Mouse (Mus musculus): ENCODE measurements around the gene Tcn2. TPM values are rescaled to one million over a fixed set of nuclear protein-coding genes. Genes with fewer than 3 reads are reported as not detected.
"Not testable (repeated sequence)": the region's sequence is repeated elsewhere in the genome, so short reads cannot be mapped to it uniquely, and the experiment has no call there.

The Tcn2 gene
- total RNA-seq (2015; ENCODE audit: low replicate concordance) (33.4 and 50.3 TPM in 2 replicates), total RNA-seq (2017; ENCODE audit: low replicate concordance) (12.0 and 20.8 TPM in 2 replicates)

DNA sequence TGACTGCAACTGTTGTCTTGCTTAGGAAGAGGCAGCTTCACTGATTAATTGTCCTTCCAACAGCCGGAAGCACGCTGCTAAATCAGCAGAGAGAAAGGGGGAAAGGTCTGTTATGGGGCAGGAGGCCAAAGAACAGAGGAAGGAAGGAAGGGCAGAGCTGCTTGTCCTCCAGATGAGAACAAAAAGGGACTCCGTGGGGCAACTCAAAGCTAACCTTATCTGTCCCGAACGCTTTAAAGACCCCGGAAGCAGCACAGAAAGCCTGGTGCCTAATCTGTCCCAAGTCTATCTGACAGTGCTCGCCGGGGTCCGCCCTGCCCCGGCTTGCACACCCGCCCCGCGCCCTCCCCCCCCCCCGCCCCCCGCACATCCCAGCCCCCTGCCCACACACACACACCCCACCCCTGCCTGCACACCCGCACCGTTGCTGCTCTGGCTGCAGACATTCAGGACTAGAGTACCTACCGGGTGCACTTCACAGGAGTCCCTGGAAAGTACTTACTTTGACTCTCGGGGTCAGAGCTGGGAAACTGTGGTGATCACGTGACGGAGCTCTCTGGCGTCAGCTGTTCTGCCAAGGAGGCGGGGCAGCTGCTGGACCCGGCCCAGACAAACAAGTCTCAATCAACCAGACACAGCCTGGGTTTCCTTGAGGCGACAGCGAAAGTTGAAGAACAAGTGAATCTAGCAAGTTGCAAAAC, at the start of gene Tcn2:
Gene Tcn2, minus strand, starts transcription at position 649 of the 701 bp plus-strand sequence.
- ATAC-seq (replicated peaks; ENCODE audit: low FRiP score, poor library complexity, severe bottlenecking), result peak; percentile 54

DNA sequence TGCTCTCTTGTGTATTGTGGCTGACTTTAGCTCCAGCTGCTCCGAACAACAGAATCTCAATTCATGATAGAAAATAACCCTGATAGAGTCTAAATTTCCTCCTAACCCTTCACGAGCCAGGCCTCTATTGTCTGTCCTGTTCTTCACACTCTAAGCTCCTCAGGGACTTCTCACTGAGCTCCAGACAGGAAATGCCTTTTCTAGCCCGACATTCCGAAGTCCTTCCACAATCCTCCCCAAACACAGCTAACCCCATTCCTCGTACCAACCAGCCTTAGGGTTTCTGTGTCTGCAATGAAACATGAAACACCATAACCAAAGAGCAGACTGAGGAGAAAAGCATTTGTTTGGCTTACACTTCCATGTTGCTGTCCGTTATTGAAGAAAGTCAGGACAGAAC, 49.6 kb upstream of the Tcn2 start:
- no peak for ATAC-seq (replicated peaks; ENCODE audit: low FRiP score, poor library complexity, severe bottlenecking)

- no peak for ATAC-seq (replicated peaks; ENCODE audit: low FRiP score, poor library complexity, severe bottlenecking)
Measured at GRCm38 (mm10) chr11:3978421-3978820, 46.5 kb upstream of the Tcn2 start.

DNA sequence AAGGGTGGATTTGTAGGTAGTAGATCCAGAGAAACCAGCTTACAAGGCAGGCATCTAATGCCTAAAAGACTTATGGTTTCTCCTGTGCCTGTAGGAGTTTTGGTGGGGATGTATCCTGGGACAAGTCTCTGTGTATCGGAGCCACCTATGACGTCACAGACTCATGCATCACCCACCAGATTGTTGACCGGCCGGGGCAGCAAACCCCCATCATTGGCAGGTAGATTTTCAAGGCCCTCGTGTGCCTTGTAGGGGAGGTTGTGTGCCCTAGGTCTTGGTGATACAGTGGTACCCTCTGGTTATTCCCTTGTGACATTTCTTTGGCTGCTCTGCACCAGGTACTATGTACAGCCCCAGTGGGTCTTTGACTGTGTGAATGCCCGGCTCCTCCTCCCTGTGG, 44.7 kb upstream of the Tcn2 start, which contains the start of gene 4930556J24Rik:
Gene 4930556J24Rik, minus strand, starts transcription at position 101 of the 400 bp plus-strand sequence.
- no peak for ATAC-seq (replicated peaks; ENCODE audit: low FRiP score, poor library complexity, severe bottlenecking)

DNA sequence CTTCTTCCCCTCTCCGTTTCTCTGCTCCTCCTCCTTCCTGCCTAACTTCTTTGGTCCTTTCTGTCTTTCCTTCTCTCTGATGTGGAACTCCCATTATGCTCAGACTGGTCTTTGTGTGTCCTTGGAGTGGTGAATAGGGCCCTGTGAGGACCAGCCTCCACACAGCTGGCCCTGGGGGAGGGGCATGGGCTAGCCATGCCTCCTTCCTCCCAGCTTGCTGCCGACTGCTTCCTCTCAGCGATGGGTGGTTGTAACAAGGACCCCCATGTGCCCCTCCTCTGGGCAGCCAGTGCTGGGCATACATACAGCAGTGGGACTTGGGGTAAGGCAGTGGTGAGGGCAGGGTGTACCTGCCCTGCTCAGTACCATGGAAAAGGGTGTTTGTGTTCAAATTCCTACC, 42.4 kb upstream of the Tcn2 start:
- ATAC-seq (replicated peaks; ENCODE audit: low FRiP score, poor library complexity, severe bottlenecking), result no peak

GRCm38 (mm10) chr11:3973081-3973480, 41.1 kb upstream of the Tcn2 start:
- ATAC-seq (replicated peaks; ENCODE audit: low FRiP score, poor library complexity, severe bottlenecking), result no peak

- ATAC-seq (replicated peaks; ENCODE audit: low FRiP score, poor library complexity, severe bottlenecking), result no peak
Measured at GRCm38 (mm10) chr11:3970361-3970760, 38.4 kb upstream of the Tcn2 start.

- ATAC-seq (replicated peaks; ENCODE audit: low FRiP score, poor library complexity, severe bottlenecking), result no peak
Measured at GRCm38 (mm10) chr11:3969837-3970236, 37.9 kb upstream of the Tcn2 start.

GRCm38 (mm10) chr11:3964416-3965172, 32.6 kb upstream of the Tcn2 start:
- ATAC-seq (replicated peaks; ENCODE audit: low FRiP score, poor library complexity, severe bottlenecking), result no peak

- ATAC-seq (replicated peaks; ENCODE audit: low FRiP score, poor library complexity, severe bottlenecking), result peak; percentile 88
Measured at GRCm38 (mm10) chr11:3963610-3964415, 31.9 kb upstream of the Tcn2 start, which contains the start of gene Pes1. Gene Pes1 (plus strand): TSS chr11:3963975.

- ATAC-seq (replicated peaks; ENCODE audit: low FRiP score, poor library complexity, severe bottlenecking), result no peak
Measured at GRCm38 (mm10) chr11:3963155-3963554, 31.2 kb upstream of the Tcn2 start.

DNA sequence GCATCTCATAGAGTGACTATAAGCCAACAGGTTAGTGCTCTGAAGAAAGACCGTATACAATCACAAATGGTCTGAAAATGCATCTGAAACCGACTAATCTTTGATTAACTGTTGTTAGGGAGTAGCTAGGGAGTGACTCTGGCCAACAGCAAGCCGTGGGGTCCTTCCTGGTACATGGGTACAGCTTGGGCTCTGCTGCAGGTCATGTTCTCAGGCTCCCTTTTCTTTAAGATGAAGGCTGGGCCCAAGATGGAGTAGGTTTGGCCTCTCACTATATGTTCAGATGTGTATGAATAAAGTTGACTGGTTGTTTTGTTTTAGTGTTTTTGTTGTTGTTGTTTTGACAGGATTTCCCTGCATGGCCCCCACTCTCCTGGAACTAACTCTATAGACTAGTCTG, 29.8 kb upstream of the Tcn2 start:
- no peak for ATAC-seq (replicated peaks; ENCODE audit: low FRiP score, poor library complexity, severe bottlenecking)

DNA sequence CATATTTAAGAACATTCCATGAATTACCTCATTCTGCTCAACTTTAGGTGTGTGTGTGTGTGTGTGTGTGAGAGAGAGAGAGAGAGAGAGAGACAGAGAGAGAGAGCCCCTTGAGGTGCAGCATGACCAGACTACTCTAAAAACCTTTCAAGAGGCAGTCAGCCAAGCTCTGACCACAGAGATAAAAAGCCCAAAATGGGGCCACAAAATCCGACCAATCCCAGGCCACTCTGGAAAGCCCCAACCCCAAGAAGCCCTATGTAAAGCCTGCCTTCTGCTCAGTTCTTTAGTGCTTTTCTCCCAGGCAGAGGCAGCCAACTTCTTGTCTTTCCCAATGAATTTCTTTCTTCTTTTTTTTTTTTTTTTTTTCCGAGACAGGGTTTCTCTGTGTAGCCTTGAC, 28.9 kb upstream of the Tcn2 start:
- no peak for ATAC-seq (replicated peaks; ENCODE audit: low FRiP score, poor library complexity, severe bottlenecking)

DNA sequence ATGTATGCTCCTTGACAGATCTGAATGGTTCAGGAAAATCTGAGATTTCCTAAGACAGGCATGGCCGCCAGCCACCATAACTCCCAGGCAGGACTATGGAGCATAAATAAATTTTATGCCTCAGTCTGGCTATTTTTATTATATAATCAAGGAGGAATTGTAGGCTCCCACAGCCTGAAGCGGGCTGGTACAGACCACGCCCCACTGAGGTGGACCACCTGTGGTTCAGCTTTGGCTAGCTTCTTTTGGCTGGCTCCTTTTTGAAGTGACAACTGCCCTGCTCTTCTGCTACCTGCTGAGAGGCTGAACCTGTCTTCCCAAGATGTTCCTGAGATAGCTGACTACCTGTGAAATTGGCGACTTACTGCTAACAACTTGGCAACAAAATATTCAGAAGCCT, 23.4 kb upstream of the Tcn2 start:
- not testable (repeated sequence) for ATAC-seq (replicated peaks; ENCODE audit: low FRiP score, poor library complexity, severe bottlenecking)

GRCm38 (mm10) chr11:3954876-3955275, 22.9 kb upstream of the Tcn2 start:
- not testable (repeated sequence) for ATAC-seq (replicated peaks; ENCODE audit: low FRiP score, poor library complexity, severe bottlenecking)

DNA sequence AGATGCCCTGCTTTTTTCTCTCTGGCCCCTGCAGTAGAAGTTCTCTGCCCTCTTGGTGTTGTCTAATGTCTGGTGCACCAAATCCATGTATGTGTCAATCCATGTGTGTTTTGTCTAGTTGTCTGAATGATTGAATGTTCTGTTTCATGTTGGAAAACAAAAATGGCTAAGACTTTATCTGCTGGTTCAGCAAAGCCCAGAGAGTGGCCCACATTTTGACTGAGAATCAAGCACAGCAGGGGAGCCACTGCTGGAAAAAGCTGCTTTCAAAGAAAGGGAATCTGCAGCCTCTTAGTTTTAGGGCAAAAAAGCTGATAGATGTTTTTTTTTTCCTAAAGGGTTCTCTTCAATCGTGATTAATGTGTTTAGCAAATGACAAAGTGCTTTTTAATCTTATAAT, 14.4 kb upstream of the Tcn2 start:
- ATAC-seq (replicated peaks; ENCODE audit: low FRiP score, poor library complexity, severe bottlenecking), result no peak

- ATAC-seq (replicated peaks; ENCODE audit: low FRiP score, poor library complexity, severe bottlenecking), result no peak
Measured at GRCm38 (mm10) chr11:3941371-3941770, 9.4 kb upstream of the Tcn2 start.

GRCm38 (mm10) chr11:3937321-3937874, 5.4 kb upstream of the Tcn2 start:
- no peak for ATAC-seq (replicated peaks; ENCODE audit: low FRiP score, poor library complexity, severe bottlenecking)

DNA sequence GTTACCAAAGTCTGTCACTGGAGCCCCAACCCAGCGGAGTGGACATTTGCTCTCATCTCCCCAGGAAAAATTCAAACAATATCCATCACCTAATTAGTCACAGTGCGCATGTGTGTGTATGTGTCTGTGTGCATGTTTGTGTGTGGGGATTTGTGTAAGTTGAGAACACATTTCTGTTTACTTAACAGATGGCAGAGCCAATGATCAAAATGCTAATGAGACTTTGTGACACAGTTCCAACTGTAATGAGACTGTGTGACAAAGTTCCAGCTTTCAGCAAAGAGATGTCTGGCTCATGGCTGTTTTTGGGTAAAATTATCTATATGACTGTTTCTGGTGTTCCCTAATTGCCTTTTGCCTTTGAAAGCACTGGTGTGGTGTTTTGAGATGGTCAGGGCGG, 4.4 kb upstream of the Tcn2 start:
- ATAC-seq (replicated peaks; ENCODE audit: low FRiP score, poor library complexity, severe bottlenecking), result no peak

GRCm38 (mm10) chr11:3935135-3935534, 3.2 kb upstream of the Tcn2 start:
- no peak for ATAC-seq (replicated peaks; ENCODE audit: low FRiP score, poor library complexity, severe bottlenecking)
